Mouse (Mus musculus) CH12.LX (cell line): ENCODE results near the gene Maco1. TPM values are rescaled to one million over a fixed set of nuclear protein-coding genes. Genes with fewer than 3 reads are reported as not detected.

ENCODE experiments used
- DNase-seq: peaks from one replicate; pipeline ENCODE4 v3.0.0-alpha.2; 2013; ENCODE audit errors: extremely low read depth
- H3K27ac ChIP-seq: 2 replicates; pipeline ENCODE4 v1.5.1; 2012; ENCODE audit warnings: low read depth, mild to moderate bottlenecking, control low read depth, moderate library complexity; ENCODE audit not compliant: insufficient read depth
- H3K27me3 ChIP-seq: replicated peaks from 2 replicates; pipeline ENCODE3; 2012; ENCODE audit warnings: inconsistent platforms
- H3K36me3 ChIP-seq, 2 experiments: replicated peaks in 1 of 2; 2 replicates each; pipeline versions ENCODE3 to v1.6.1; 2012; ENCODE audit warnings: inconsistent platforms in 1 of 2, low read length in 1 of 2, mild to moderate bottlenecking in 1 of 2, mixed read lengths in 1 of 2, moderate library complexity in 1 of 2; ENCODE audit not compliant: control insufficient read depth in 1 of 2, insufficient read depth in 1 of 2
- H3K4me1 ChIP-seq, 2 experiments: 2 replicates each; pipeline ENCODE4 v1.6.1; 2012; ENCODE audit warnings: inconsistent platforms in 1 of 2, moderate library complexity in 1 of 2; ENCODE audit not compliant: insufficient read depth in 2 of 2, control insufficient read depth in 1 of 2
- H3K4me2 ChIP-seq: 2 replicates; pipeline ENCODE4 v1.6.1; 2012; ENCODE audit warnings: low read depth, mild to moderate bottlenecking, control low read depth; ENCODE audit not compliant: poor library complexity, insufficient read depth, severe bottlenecking
- H3K4me3 ChIP-seq, 3 experiments: fragments of 150-350 bp in 1 of 3; sonication (generic) in 1 of 3; replicated peaks in 1 of 3; 2 replicates each; pipeline versions ENCODE3 to v1.5.1; 2011 to 2012; ENCODE audit warnings: low read depth in 2 of 3, low read length in 2 of 3, mild to moderate bottlenecking in 2 of 3, moderate library complexity in 2 of 3, control low read depth in 1 of 3, improper control_type of control experiment in 1 of 3, inconsistent platforms in 1 of 3, mixed read lengths in 1 of 3; ENCODE audit not compliant: poor library complexity in 1 of 3
- H3K79me2 ChIP-seq: replicated peaks from 2 replicates; pipeline ENCODE4 v1.6.1; 2012; ENCODE audit warnings: mild to moderate bottlenecking, moderate library complexity; ENCODE audit not compliant: control insufficient read depth, poor library complexity, insufficient read depth, severe bottlenecking; ENCODE audit errors: extremely low read depth
- H3K9ac ChIP-seq: 2 replicates; pipeline ENCODE4 v1.6.1; 2012; ENCODE audit warnings: low read depth, mild to moderate bottlenecking, control low read depth, moderate library complexity; ENCODE audit not compliant: insufficient read depth
- H3K9me3 ChIP-seq: replicated peaks from 2 replicates; pipeline ENCODE3; 2012; ENCODE audit warnings: low read length, inconsistent platforms, mixed read lengths
- BHLHE40 ChIP-seq: IDR thresholded peaks from 2 replicates; pipeline ENCODE4 v1.6.1; 2011; ENCODE audit warnings: mild to moderate bottlenecking, low read depth, low read length, improper control_type of control experiment
- CHD2 ChIP-seq: IDR thresholded peaks from 2 replicates; pipeline ENCODE4 v1.6.1; 2011; ENCODE audit warnings: low read length, improper control_type of control experiment
- E2F4 ChIP-seq: IDR thresholded peaks from 2 replicates; pipeline ENCODE4 v1.6.1; 2011; ENCODE audit warnings: low read depth, low read length, improper control_type of control experiment; ENCODE audit not compliant: insufficient replicate concordance
- ELF1 ChIP-seq: IDR thresholded peaks from 2 replicates; pipeline ENCODE4 v1.6.1; 2014; ENCODE audit warnings: low read depth, mild to moderate bottlenecking, inconsistent platforms, low read length, improper control_type of control experiment
- EP300 ChIP-seq: IDR thresholded peaks from 2 replicates; pipeline ENCODE4 v1.6.1; 2011; ENCODE audit warnings: low read length, improper control_type of control experiment
- ETS1 ChIP-seq: conservative IDR thresholded peaks from 2 replicates; pipeline ENCODE4 v1.6.1; 2012; ENCODE audit warnings: low read depth, mild to moderate bottlenecking, inconsistent platforms, low read length, improper control_type of control experiment, moderate library complexity
- HCFC1 ChIP-seq: IDR thresholded peaks from 2 replicates; pipeline ENCODE4 v1.6.1; 2012; ENCODE audit warnings: low read depth, mild to moderate bottlenecking, inconsistent platforms, low read length, improper control_type of control experiment
- IRF4 ChIP-seq: IDR thresholded peaks from 2 replicates; pipeline ENCODE4 v1.6.1; 2014; ENCODE audit warnings: low read depth, mild to moderate bottlenecking, inconsistent platforms, low read length, improper control_type of control experiment
- KAT2A ChIP-seq: IDR thresholded peaks from 2 replicates; pipeline ENCODE4 v1.6.1; 2012; ENCODE audit warnings: low read length, improper control_type of control experiment, inconsistent platforms; ENCODE audit not compliant: insufficient replicate concordance
- MAFK ChIP-seq: IDR thresholded peaks from 2 replicates; pipeline ENCODE4 v1.6.1; 2011; ENCODE audit warnings: low read length, improper control_type of control experiment; ENCODE audit not compliant: insufficient replicate concordance
- MXI1 ChIP-seq: IDR thresholded peaks from 2 replicates; pipeline ENCODE4 v1.6.1; 2011; ENCODE audit warnings: mild to moderate bottlenecking, low read depth, low read length, improper control_type of control experiment
- NELFE ChIP-seq: IDR thresholded peaks from 2 replicates; pipeline ENCODE4 v1.6.1; 2011; ENCODE audit warnings: low read depth, low read length, improper control_type of control experiment
- NRF1 ChIP-seq: IDR thresholded peaks from 2 replicates; pipeline ENCODE4 v1.6.1; 2014; ENCODE audit warnings: low read depth, mild to moderate bottlenecking, inconsistent platforms, low read length, improper control_type of control experiment, moderate library complexity
- POLR2A ChIP-seq: IDR thresholded peaks from 2 replicates; pipeline ENCODE4 v1.6.1; 2011; ENCODE audit warnings: low read depth, mild to moderate bottlenecking, improper control_type of control experiment, low read length
- SMC3 ChIP-seq: IDR thresholded peaks from 2 replicates; pipeline ENCODE4 v1.6.1; 2011; ENCODE audit warnings: low read depth, low read length, improper control_type of control experiment
- TBP ChIP-seq: conservative IDR thresholded peaks from 2 replicates; pipeline ENCODE4 v1.6.1; 2011; ENCODE audit warnings: low read depth, low read length, improper control_type of control experiment
- UBTF ChIP-seq: IDR thresholded peaks from 2 replicates; pipeline ENCODE4 v1.6.1; 2012; ENCODE audit warnings: low read depth, mild to moderate bottlenecking, inconsistent platforms, low read length, improper control_type of control experiment, moderate library complexity
- USF2 ChIP-seq: conservative IDR thresholded peaks from 2 replicates; pipeline ENCODE4 v1.6.1; 2011; ENCODE audit warnings: low read depth, low read length, improper control_type of control experiment
- ZC3H11A ChIP-seq: IDR thresholded peaks from 2 replicates; pipeline ENCODE4 v1.6.1; 2012; ENCODE audit warnings: low read depth, mild to moderate bottlenecking, inconsistent platforms, low read length, improper control_type of control experiment
- ZNF384 ChIP-seq: IDR thresholded peaks from 2 replicates; pipeline ENCODE4 v1.6.1; 2012; ENCODE audit warnings: low read depth, low read length, improper control_type of control experiment, inconsistent platforms
- dilution Hi-C: fragments of 300-500 bp; cut with MboI; formaldehyde crosslinking; loops from 2 replicates; pipeline ENCODE4 v1.14.3; 2020; ENCODE audit warnings: low sequenced_read_pairs; ENCODE audit not compliant: extremely low pct_unique_long_range_greater_than_20kb, extremely low pct_ligation_motif_present
- in situ Hi-C: fragments of 300-500 bp; cut with MboI; formaldehyde crosslinking; loops from 3 replicates; pipeline ENCODE4 v1.14.3; 2019; ENCODE audit warnings: low sequenced_read_pairs, low pct_ligation_motif_present, low pct_unique_long_range_greater_than_20kb, mixed read lengths
- polyA plus RNA-seq: library from polyadenylated mRNA; unstranded; fragments of >175 nt; gene quantifications from 2 replicates; pipeline ENCODE4 v1.2.1, GENCODE M21; 2012; ENCODE audit warnings: low read depth; ENCODE audit not compliant: insufficient read length
- total RNA-seq, 2 experiments: library from RNA; depleted of rRNA; stranded (reverse); fragments of 300-350 nt in 1 of 2; fragments of >200 nt in 1 of 2; gene quantifications; 2 replicates each; pipeline ENCODE4 v1.2.3; 2012 to 2014

Gene Maco1
- total and polyA plus RNA-seq, 3 experiments, result 15.8 to 19.8 (median 17.3) TPM

GRCm38 (mm10) chr4:134856501-134856900, 3.4 kb upstream of the Maco1 start:
- no peak overlapping the region for H3K4me3 ChIP-seq
- no peaks in the 10 kb centered on the region for H3K9me3 ChIP-seq
- in situ Hi-C loops, result no loop called here
- H3K9ac ChIP-seq, result no peak overlapping the region
- no peaks in the 10 kb centered on the region; the same call in 1 of the 2 replicates for H3K79me2 ChIP-seq
- H3K36me3 ChIP-seq, result no peaks in the 10 kb centered on the region
- TF ChIP-seq ELF1 (no peak), UBTF (no peak), USF2 (no peak), MAFK (no peak), HCFC1 (no peak), ZC3H11A (no peak), CHD2 (no peak), ZNF384 (no peak), TBP (no peak), E2F4 (no peak), SMC3 (no peak), EP300 (no peak), IRF4 (no peak), NRF1 (no peak), POLR2A (no peak), KAT2A (no peak)
- no peak overlapping the region for H3K4me2 ChIP-seq
- peaks cover 26% of the 10 kb centered on the region for H3K27me3 ChIP-seq
- dilution Hi-C loops, result no loop called here
- no peak for DNase-seq
- H3K27ac ChIP-seq, result no peak overlapping the region
- H3K4me1 ChIP-seq, result peaks cover 4 to 14% of the 10 kb centered on the region in 2 experiments; a peak in 2 of 4 replicates

GRCm38 (mm10) chr4:134856056-134856455, 2.9 kb upstream of the Maco1 start:
- no peak for TF ChIP-seq NELFE
- no peak for TF ChIP-seq BHLHE40
- no peak for TF ChIP-seq MXI1
- TF ChIP-seq ETS1, result no peak
- TF ChIP-seq MAFK, result no peak
- no peak for TF ChIP-seq ZC3H11A
- Histone ChIP-seq H3K27ac (no peak overlapping the region), H3K79me2 (no peaks in the 10 kb centered on the region; the same call in 1 of the 2 replicates), H3K27me3 (peaks cover 26% of the 10 kb centered on the region), H3K9me3 (no peaks in the 10 kb centered on the region), H3K4me3 (no peak overlapping the region), H3K36me3 (no peaks in the 10 kb centered on the region), H3K4me1 (peaks cover 4 to 17% of the 10 kb centered on the region in 2 experiments; a peak in 2 of 4 replicates), H3K9ac (no peak overlapping the region), H3K4me2 (no peak overlapping the region)
- in situ Hi-C loops (no loop called here), dilution Hi-C loops (no loop called here)
- no peak for DNase-seq
